Mouse (Mus musculus): ENCODE measurements at regions not wholly inside any gene's neighbourhood (a gene's known extent, or its start where the extent isn't known, plus 50 kb on each side); places are given as distances from the start of the nearest gene placed in this dataset.
"Not testable (repeated sequence)": the region's sequence is repeated elsewhere in the genome, so short reads cannot be mapped to it uniquely, and the experiment has no call there.

DNA sequence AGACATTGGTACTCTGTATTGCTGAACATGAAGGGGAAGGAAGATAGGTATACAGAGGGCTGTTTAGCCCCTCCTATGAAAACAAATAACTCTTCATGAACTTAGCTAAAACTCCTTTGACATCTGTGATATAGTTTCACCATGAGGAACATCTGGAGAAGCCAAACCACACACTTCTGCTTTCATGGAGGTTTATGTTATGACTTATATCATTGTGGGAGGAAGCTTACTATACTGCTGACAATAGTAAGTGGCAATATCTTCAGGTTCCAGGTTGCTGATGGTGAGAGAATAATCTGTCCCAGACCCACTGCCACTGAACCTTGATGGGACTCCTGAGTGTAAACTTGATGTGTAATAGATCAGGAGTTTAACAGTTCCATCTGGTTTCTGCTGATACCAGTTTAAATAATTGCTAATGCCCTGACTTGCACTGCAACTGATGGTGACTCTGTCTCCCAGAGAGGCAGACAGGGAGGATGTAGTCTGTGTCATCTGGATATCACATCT lies 1168.8 kb upstream of the Tacstd2 start:
- TF ChIP-seq CTCF, EP300 (IDR thresholded peaks at IDR 0.05): not testable (repeated sequence)
